Mouse (Mus musculus): ENCODE results near the gene Dnajc13.

- TF ChIP-seq POLR2A (IDR thresholded peaks at IDR 0.05; ENCODE audit: borderline replicate concordance, extremely low read depth, low read depth, low read length) (no peak), CTCF (IDR thresholded peaks at IDR 0.05; ENCODE audit: insufficient read depth, low read length) (no peak)
Observed at GRCm38 (mm10) chr9:104188704-104189103, 74.0 kb downstream of the Dnajc13 start.
